Mouse (Mus musculus) neutrophil, adult 5-6 weeks (primary cell): ENCODE results near the gene Cenpo. TPM values are rescaled to one million over a fixed set of nuclear protein-coding genes. Genes with fewer than 3 reads are reported as not detected.
A peak's percentile ranks its signal among the peaks of the same experiment; 100 is the strongest.
"Not testable (repeated sequence)": the region's sequence is repeated elsewhere in the genome, so short reads cannot be mapped to it uniquely, and the experiment has no call there.

Source experiments
- ATAC-seq: fragments of 151-379, 151-347 bp; 2 replicates; pipeline ENCODE4 v1.8.0; 2017; ENCODE audit warnings: mild to moderate bottlenecking, moderate TSS enrichment; ENCODE audit not compliant: insufficient number of reproducible peaks, poor library complexity, low FRiP score, severe bottlenecking; ENCODE audit errors: extremely low read depth
- total RNA-seq: library from RNA; stranded (forward); fragments of 200-1000 nt; gene quantifications from 2 replicates; pipeline ENCODE4 v1.2.3, GENCODE M21; 2017

Cenpo gene
- 22.7 and 31.3 TPM in 2 replicates for total RNA-seq

DNA sequence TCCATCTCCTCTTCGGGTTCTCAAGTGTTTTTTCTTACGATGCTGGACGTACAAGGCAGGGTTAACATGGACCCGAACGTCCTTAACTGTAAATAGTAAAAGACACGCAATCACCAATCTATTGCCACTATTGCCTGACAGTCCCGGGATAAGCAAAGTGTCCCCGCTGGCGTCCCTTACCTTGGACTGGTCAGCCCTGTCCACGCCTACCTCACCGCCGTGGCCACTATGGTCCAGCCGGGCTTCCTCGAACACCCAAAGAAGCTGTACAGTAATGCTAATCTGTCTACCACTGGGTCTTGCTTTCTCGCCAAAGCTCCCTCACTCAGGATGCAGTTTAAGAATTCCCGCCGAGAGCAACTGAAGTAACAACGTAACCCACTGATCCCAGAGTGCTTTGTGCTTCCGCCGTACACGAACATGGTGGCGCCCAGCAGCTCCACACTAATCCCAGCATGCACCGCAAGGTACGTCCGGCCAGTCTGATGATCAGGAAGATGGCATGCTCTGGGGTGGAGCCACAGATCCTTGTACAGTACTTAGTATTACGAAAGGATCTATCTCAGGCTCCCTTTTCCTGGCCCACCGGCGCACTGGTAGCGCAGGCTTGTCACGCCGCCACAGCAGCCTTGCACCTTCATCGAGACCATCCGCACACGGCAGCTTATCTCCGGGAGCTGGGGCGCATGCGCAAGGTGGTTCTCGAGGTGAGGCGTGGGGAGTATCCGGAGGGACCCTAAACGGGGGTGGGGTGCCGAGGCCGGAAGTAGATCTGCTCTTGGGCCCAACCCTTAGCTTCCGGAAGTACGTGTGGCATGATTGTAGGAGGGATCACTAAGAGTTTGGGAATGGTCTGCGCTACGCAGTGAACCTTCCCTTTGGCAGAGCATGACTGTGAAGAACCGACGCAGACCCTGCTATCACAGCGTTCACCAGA, at the start of gene Cenpo, which contains the start of gene Ptrhd1:
TSS of gene Cenpo (minus strand) at position 723 of the 937 bp plus-strand sequence.
TSS of gene Ptrhd1 (plus strand) at position 456 of the 937 bp plus-strand sequence.
- ATAC-seq, result peak; percentile 94

DNA sequence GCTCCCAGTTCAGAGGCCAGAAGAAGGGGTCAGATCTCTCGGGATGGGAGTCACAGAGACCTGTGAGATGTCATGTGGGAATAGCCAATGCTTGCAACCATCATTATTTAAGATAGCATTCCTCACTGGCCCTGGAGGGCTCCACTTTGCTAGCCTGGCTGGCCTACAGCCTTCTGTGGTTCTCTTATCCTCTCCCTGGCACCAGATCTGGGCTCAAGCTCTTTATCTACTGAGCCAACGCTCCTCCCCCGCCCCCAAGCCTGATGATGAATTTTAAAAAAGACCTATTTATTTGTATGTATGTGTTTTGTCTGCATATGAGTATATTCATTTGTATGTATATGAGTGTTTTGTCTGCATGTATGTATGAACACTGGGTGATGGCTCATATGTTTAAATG, 45.8 kb upstream of the Cenpo start:
- no peak for ATAC-seq

DNA sequence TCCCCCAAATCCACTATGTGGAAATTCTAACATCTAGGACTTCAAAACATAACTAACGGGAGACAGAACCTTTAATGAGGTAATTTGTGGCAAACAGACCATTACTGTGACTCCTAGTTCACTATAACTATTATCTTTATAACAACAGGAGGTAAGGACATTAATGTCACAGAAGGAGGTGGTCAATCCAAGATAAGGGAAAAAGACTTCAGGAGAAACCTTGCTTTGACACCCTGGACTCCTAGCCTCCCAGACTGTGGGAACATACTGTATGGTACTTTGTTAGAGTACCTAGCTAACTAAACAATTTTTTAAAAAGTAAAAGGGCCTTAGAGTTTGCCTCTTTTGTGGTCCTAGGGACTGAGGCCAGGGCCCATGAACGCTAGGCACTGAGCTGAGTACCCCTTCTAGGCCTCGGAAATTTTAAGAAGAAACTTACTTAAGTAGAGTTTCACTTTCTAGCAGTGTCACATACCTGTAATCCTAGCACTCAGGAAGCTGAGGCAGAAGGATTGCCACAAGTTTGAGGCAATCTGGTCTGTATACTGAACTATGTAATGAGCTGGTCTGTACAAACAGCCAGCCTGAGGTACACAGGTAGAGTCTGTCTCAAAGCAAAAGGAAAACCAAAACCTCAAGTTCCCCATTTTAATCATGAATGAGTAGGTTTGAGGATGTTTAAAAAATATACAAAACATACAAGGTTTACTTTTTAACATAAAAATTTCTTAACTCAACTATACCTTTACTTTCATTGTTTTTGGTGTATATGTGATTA, 45.1 kb upstream of the Cenpo start:
- ATAC-seq, result peak; percentile 76

DNA sequence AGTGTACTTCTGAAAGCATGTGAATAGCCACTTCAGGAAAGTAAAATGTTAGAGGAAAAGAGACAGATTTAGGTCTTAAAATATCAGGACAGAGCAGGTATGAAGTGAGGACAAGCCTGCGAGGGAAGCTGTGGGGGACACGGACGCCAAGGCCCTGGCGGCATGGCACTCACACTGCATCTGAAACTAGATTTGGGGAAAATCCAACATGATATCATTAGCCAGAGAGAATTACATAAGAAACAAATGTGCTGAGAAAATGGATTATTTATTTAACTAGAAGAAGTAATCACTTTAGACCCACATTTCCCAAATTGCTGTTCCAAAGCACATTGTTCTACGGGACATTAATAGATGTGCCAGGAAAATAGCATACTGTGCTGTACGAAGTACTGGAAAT, 37.0 kb upstream of the Cenpo start:
- ATAC-seq, result no peak

DNA sequence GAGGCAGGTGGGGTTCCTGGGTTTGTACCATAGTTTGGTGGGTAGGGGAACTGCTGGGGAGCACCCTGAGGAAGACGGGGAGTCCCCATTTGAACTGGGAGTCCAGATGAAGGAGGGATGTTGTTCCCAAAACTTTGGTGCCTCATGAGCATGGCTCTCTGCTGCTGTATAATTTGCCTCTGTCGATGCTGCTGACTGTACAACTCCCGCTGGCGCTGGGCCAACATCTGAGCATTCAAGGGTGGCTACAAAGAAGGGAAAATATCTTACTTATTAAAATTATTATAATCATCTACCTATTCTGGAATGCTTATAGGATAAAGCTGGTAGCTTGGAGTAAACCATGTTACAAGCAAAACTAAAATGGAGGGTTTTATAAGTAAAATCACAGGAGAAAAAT, 33.7 kb upstream of the Cenpo start:
- ATAC-seq, result no peak

DNA sequence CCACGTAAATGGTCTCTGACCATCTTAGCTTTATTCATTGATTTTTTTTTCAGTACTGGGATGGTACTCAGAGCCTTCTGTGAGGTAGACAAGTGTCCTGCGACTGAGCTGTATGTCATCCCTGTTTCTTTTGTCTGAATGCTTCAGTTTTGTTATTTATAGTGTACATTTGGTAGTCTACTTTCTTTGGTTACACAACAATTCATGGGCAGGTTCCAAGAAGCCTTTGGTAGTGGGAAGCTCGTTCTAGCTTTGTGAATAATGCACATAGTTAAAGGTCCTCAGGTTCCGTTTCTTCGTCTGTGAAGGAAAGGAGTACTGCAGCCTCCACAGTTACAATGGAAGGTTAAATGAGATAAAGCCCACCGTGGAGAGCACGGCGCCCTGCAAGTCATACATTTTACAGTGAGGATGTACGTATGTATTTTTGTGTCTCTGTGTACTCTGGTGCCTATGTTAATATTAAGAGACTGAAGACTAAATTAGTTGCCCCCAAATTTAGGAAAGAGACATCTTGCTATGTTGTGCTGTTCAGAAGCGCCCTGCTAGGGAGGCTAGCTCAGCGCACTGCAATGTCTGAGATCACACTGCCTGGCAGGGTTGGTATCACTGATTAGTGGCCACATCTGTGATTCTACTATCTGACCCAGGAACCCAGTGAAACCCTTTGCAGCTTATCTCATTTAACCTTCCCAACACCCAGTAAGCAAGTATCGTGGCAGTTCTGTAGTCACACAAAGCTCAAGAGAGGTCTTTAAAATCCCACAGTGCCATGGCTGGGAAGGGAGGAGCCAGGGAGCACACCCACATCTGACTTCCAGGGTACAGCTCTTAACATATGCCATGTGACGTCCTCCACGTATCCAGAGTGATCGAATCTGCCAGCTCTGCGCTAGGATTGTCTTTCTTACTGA, 18.9 kb upstream of the Cenpo start:
- ATAC-seq, result no peak

DNA sequence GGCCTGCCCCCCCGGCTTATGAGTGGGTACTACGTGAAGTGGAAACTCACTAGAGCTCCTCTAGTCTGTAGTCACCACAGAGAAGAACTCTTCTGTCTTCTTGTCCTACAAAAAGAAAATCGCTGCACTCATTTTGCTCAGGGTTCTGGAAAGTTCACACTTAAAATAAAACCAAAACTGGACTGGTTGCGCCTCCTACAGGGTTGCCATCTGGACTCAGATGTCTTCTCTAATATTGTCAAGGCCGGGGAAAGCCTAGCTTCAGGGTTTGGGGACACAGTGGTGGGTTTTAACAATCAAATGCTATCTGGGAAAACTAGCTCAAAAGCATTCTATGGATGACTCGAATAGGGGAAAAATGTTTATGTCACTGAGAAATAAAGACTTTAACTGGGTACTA, 15.7 kb upstream of the Cenpo start:
- ATAC-seq, result no peak

DNA sequence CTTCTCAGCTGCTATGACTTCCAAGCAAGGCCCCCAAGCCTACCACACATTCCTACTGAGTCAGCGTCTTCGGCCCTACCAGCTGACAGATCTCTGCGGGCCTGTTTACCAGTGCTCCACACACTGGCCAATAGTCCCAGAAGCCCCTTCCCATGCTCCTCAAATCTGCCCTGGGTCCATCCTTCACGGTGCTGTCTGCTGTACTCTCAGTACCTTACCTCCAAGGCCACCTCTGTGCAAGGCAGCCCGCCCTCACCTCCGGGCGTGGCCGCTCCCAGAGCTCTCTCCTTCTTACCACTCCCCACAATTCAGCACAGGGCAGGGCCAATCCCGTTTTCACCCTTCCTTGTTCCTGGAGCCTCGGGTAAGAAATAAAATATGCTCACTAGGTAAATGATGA, 11.6 kb upstream of the Cenpo start:
- ATAC-seq, result no peak

DNA sequence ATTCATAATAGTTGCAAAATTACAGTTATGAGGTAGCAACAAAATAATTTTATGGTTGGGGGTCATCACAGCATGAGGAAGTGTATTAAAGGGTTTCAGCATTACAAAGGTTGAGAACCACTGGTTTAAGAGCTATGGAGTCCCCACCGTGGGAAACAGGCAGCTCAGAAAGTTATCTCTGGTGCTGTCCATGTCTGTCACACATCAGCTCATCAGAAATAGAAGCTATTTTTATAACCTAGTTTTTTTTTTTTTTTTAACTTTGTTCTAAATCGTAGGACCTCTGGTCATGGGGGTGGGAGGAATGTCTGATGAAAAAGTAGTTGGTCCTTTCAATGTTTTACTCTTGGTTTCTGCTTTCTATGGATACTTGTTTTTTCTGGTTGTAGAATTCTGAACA, 9.7 kb upstream of the Cenpo start:
- ATAC-seq, result no peak

DNA sequence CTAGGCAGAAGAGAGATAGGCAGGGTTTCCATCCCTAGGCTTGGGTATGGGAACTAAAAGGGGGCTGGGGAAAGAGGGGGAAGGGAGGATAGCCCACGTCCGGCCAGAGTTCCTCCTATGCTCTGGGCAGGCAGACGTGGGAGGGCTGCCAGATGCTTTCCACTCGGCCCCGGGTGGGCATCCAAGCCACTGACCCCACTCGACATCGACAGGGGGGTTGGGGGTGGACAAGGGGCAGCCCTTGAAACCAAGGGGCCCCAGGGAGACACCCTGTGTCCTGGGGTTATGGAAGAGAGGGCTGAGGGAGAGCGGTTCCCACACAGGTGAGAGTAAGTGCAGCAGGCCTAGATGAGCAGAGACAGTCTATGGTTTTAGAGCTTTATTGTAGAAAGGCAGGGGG, 6.2 kb upstream of the Cenpo start:
- not testable (repeated sequence) for ATAC-seq

DNA sequence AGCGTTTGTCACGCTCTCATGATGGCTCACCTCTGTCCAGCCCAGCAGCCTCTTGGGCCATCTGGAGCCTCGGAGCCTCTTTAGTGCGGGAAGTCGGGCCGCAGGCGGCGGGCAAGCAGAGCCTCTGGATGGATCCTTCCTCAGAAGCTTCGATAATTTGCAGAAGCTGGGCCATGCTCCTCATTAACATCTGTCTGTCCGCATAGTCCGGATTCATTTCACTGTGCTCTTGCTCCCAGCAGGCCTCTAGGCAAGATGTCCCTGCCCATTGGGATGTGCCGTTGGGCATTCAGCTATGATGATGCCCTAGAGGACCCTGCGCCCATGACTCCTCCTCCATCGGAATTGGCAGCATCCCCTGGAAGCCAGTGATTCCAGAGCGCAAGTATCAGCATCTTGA, 3.4 kb upstream of the Cenpo start:
- ATAC-seq, result no peak

DNA sequence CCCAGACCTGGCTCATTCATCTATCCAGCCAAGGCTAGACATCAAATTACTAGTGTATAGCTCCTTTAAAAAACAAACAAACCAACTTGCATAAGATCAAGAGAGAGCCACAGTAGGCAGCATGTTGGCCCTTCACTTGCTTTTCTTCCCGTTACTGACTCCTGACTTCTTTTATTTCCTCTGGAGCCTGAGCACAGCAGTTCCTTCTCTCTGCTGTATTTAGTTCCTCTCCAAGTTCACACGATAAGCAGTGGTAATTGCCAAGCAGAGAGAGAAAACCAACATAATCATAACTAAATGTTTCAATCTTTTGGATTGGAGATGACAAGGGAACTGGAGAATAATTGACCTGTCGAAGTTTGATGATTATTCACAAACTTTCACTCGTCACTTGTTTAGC, 1.3 kb downstream of the Cenpo start:
- ATAC-seq, result no peak

DNA sequence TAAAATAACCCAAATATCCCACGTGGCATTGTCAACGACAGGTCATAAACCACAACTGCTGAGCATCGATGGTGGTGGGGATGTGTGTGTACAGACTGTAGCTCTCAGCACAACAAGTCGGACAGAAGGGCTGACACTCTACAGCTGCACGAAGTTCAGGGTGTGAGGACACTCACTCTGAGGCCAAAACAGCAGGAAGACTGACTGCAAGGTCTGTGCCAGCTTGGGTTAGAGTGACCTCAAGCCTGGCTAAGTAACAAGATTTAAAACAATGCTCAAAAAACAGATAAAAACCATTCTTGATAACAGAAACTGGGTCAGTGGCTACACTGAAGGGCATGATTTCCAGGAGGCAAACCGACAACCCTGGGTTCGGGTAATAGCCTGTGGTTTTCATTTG, 3.9 kb downstream of the Cenpo start:
- no peak for ATAC-seq

DNA sequence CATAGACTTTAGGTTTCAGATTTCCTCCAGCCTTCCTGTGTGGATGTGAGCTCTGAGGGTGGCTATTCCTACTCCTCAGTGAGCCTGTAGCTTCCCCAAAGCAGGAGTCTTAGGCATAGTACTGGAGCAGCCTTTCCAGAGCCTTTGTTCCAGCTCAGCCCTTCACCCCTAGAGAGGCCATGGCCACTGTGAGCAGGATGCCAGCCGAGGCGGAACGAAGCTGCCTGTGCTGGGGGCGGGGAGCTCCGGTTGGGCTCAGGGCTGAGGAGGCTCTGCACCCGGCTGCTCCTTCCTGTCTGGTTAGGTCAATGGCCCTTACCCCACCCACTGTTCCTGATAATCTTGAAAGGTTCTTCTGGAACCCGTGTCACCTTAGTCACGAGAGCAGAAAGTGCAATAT, 21.2 kb downstream of the Cenpo start:
- ATAC-seq, result no peak

DNA sequence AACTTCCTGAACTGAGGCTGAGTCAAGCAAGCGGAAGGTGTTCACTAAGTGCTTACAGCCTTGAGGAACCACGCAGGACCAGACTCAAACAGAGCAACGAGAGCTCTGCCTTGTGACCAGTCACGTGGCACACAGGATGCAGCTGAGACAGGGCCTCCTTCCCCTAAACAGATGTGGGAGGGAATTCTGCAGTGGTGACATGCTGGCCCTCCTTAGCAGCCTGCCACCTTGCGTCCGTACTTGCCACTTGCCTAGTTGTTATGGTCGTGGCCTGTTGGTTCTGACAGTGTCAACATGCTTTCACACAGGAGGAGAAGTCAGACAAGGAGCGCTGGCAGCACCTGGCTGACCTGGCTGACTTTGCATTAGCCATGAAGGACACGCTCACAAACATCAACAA, 22.9 kb downstream of the Cenpo start:
- ATAC-seq, result peak; percentile 45; the same call in 1 of the 2 replicates

DNA sequence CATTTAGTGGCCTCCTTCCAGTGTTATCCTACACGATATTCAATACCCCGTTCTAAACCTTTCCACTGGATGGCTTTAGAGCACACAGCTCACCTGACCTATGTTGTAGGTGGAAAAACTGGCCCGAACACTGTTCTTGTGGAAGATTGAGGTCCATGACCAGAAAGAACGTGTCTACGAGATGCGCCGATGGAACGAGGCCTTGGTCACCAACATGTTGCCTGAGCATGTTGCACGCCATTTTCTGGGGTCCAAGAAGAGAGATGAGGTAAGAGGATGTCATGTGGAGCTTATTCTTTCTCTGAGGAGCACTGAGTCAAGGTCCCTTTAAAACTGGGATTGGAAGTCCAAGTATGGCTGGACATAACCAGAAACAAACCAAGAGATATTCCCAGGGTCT, 24.9 kb downstream of the Cenpo start:
- ATAC-seq, result no peak

DNA sequence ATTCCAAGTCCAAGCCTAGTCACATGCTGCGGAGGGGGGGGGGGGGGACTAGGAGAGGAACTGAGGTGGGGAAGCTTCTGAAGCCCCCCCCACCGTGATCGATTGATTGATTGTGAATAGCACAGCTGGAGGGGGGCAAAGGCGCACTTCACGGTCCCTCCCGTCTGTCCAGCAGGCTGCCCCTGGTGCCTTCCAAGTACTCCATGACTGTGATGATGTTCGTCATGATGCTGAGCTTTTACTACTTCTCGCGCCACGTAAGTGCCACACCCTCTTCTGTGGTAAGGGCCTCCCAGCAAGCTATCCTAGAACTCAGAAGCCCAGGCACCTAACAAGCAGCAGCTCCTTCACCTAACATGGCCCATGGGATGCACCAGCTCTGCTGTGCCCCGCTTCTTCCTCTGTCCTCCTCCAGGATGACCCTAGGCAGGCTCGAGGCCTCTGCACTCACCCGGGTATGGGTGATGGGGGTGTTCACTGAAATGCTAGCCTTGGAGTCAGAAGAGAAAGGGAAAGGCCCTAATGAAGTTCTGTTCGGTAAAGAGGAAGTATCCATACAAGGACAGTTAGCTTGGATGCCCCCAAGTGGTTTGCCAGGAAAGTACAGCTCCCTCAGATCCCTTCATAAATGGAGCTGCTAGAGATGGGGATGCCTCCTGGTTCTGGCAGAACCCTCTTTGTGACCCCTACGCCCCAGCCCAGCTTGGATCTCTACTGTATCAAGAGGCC, 25.5 kb downstream of the Cenpo start:
- peak; percentile 79 for ATAC-seq

DNA sequence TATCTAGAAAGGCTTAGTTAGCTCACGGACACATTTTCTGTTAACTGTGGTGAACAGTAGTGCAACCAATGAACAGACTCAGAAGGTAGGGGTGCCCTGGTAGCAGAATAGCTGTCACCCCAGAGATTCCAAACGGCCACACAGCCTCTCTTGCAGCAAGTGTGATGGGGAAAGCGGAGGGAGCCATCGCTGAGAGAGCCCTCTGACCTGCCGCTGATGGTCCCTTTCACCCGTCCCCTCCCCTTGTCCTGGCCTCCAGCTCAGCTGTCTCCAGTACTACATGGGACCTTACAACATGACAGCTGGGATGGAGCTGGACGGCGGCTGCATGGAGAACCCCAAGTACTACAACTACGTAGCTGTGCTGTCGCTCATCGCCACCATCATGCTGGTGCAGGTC, 28.0 kb downstream of the Cenpo start:
- no peak for ATAC-seq
